Mouse (Mus musculus): ENCODE measurements around the gene Rnf6. TPM values are rescaled to one million over a fixed set of nuclear protein-coding genes. Genes with fewer than 3 reads are reported as not detected.
"Not testable (repeated sequence)": the region's sequence is repeated elsewhere in the genome, so short reads cannot be mapped to it uniquely, and the experiment has no call there.

Rnf6 gene
- polyA plus RNA-seq, 1 experiment from 2014 or later, result 24.7 TPM

GRCm38 (mm10) chr5:146188712-146189111 is 32.6 kb downstream of the Rnf6 start:
- WGBS, result 79% methylated on average over 7 of the region's 7 CpGs
- Histone ChIP-seq H3K4me3 (ENCODE audit: low read depth, low read length) (no peak overlapping the region), H3K4me1 (ENCODE audit: control insufficient read depth, insufficient read depth, low read length) (no peaks in the 10 kb centered on the region), H3K4me2 (ENCODE audit: low read depth, low read length) (no peak overlapping the region), H3K9ac (replicated peaks; ENCODE audit: low read depth, low read length) (no peak overlapping the region), H3K9me3 (ENCODE audit: control insufficient read depth, low read length) (no peaks in the 10 kb centered on the region), H3K36me3 (ENCODE audit: control insufficient read depth, insufficient read depth, low read length) (no peaks in the 10 kb centered on the region), H3K27ac (ENCODE audit: low read depth, low read length) (no peak overlapping the region), H3K27me3 (ENCODE audit: control insufficient read depth, insufficient read depth, low read length) (no peaks in the 10 kb centered on the region)
- ATAC-seq (ENCODE audit: low read depth), result no peak

- no peak overlapping the region for H3K4me3 ChIP-seq (ENCODE audit: low read depth, low read length)
- H3K9ac ChIP-seq (replicated peaks; ENCODE audit: low read depth, low read length), result no peak overlapping the region
- no peaks in the 10 kb centered on the region for H3K4me1 ChIP-seq (ENCODE audit: control insufficient read depth, insufficient read depth, low read length)
- 84% methylated on average over 1 of the region's 1 CpGs for WGBS
- no peaks in the 10 kb centered on the region for H3K9me3 ChIP-seq (ENCODE audit: control insufficient read depth, low read length)
- H3K36me3 ChIP-seq (ENCODE audit: control insufficient read depth, insufficient read depth, low read length), result no peaks in the 10 kb centered on the region
- H3K27me3 ChIP-seq (ENCODE audit: control insufficient read depth, insufficient read depth, low read length), result no peaks in the 10 kb centered on the region
- ATAC-seq (ENCODE audit: low read depth), result no peak
- no peak overlapping the region for H3K27ac ChIP-seq (ENCODE audit: low read depth, low read length)
- no peak overlapping the region for H3K4me2 ChIP-seq (ENCODE audit: low read depth, low read length)
These were observed 33.2 kb downstream of the Rnf6 start for GRCm38 (mm10) chr5:146188144-146188543.

- ATAC-seq (ENCODE audit: low read depth); H3K27ac ChIP-seq (ENCODE audit: low read depth, low read length); H3K4me3 ChIP-seq (ENCODE audit: low read depth, low read length); H3K4me1 ChIP-seq (ENCODE audit: control insufficient read depth, insufficient read depth, low read length); H3K36me3 ChIP-seq (ENCODE audit: control insufficient read depth, insufficient read depth, low read length); H3K4me2 ChIP-seq (ENCODE audit: low read depth, low read length); H3K9me3 ChIP-seq (ENCODE audit: control insufficient read depth, low read length); H3K27me3 ChIP-seq (ENCODE audit: control insufficient read depth, insufficient read depth, low read length); H3K9ac ChIP-seq (replicated peaks; ENCODE audit: low read depth, low read length): not testable (repeated sequence)
- WGBS, result 29% methylated on average over 5 of the region's 5 CpGs
These were observed 33.9 kb downstream of the Rnf6 start for GRCm38 (mm10) chr5:146187441-146187840.

- H3K4me2 ChIP-seq (ENCODE audit: low read depth, low read length); H3K9me3 ChIP-seq (ENCODE audit: control insufficient read depth, low read length); ATAC-seq (ENCODE audit: low read depth); H3K27ac ChIP-seq (ENCODE audit: low read depth, low read length); H3K9ac ChIP-seq (replicated peaks; ENCODE audit: low read depth, low read length); H3K36me3 ChIP-seq (ENCODE audit: control insufficient read depth, insufficient read depth, low read length); H3K4me1 ChIP-seq (ENCODE audit: control insufficient read depth, insufficient read depth, low read length); H3K27me3 ChIP-seq (ENCODE audit: control insufficient read depth, insufficient read depth, low read length); H3K4me3 ChIP-seq (ENCODE audit: low read depth, low read length): not testable (repeated sequence)
- WGBS, result 76% methylated on average over 4 of the region's 4 CpGs
These were observed 36.2 kb downstream of the Rnf6 start, which contains the start of gene 1700001J03Rik for GRCm38 (mm10) chr5:146185204-146185603. Gene 1700001J03Rik, minus strand, starts transcription at chr5:146185304.

GRCm38 (mm10) chr5:146172744-146173143 is 48.6 kb downstream of the Rnf6 start:
- not testable (repeated sequence) for H3K9me3 ChIP-seq (ENCODE audit: control insufficient read depth, low read length); H3K4me3 ChIP-seq (ENCODE audit: low read depth, low read length); H3K4me2 ChIP-seq (ENCODE audit: low read depth, low read length); H3K4me1 ChIP-seq (ENCODE audit: control insufficient read depth, insufficient read depth, low read length); H3K36me3 ChIP-seq (ENCODE audit: control insufficient read depth, insufficient read depth, low read length); H3K27ac ChIP-seq (ENCODE audit: low read depth, low read length); H3K27me3 ChIP-seq (ENCODE audit: control insufficient read depth, insufficient read depth, low read length); ATAC-seq (ENCODE audit: low read depth); H3K9ac ChIP-seq (replicated peaks; ENCODE audit: low read depth, low read length)
- WGBS, result 73% methylated on average over 4 of the region's 4 CpGs

- H3K9ac ChIP-seq (replicated peaks; ENCODE audit: low read depth, low read length); H3K9me3 ChIP-seq (ENCODE audit: control insufficient read depth, low read length); H3K36me3 ChIP-seq (ENCODE audit: control insufficient read depth, insufficient read depth, low read length); H3K4me3 ChIP-seq (ENCODE audit: low read depth, low read length); H3K4me1 ChIP-seq (ENCODE audit: control insufficient read depth, insufficient read depth, low read length); H3K4me2 ChIP-seq (ENCODE audit: low read depth, low read length); H3K27me3 ChIP-seq (ENCODE audit: control insufficient read depth, insufficient read depth, low read length); H3K27ac ChIP-seq (ENCODE audit: low read depth, low read length); ATAC-seq (ENCODE audit: low read depth): not testable (repeated sequence)
- WGBS, result 78% methylated on average over 2 of the region's 2 CpGs
These were observed 50.7 kb downstream of the Rnf6 start, which contains the start of gene Gm6309 for GRCm38 (mm10) chr5:146170621-146171020. Gene Gm6309, minus strand, starts transcription at chr5:146170721.

- H3K4me3 ChIP-seq (ENCODE audit: low read depth, low read length); H3K27ac ChIP-seq (ENCODE audit: low read depth, low read length); H3K9ac ChIP-seq (replicated peaks; ENCODE audit: low read depth, low read length); ATAC-seq (ENCODE audit: low read depth); H3K4me2 ChIP-seq (ENCODE audit: low read depth, low read length); H3K36me3 ChIP-seq (ENCODE audit: control insufficient read depth, insufficient read depth, low read length); H3K27me3 ChIP-seq (ENCODE audit: control insufficient read depth, insufficient read depth, low read length); H3K4me1 ChIP-seq (ENCODE audit: control insufficient read depth, insufficient read depth, low read length); H3K9me3 ChIP-seq (ENCODE audit: control insufficient read depth, low read length): not testable (repeated sequence)
- WGBS, result 96% methylated on average over 3 of the region's 3 CpGs
These were observed 60.9 kb downstream of the Rnf6 start, which contains the start of gene Gm5565 for GRCm38 (mm10) chr5:146160439-146160838. Gene Gm5565, minus strand, starts transcription at chr5:146160539.

Other genes starting within 250 kb of the Rnf6 start
- not detected in 2 replicates for gene Cyp3a25, start 211.9 kb downstream of the Rnf6 start, polyA plus RNA-seq (2014; fragmentation: Nextera tagmentation; extraction: Ambion mirVana)
- not detected in 2 replicates for gene Cyp3a59, start 142.3 kb downstream of the Rnf6 start, polyA plus RNA-seq (2014; fragmentation: Nextera tagmentation; extraction: Ambion mirVana)
- gene Gm5565, start 61.0 kb downstream of the Rnf6 start, polyA plus RNA-seq (2014; fragmentation: Nextera tagmentation; extraction: Ambion mirVana), result not detected in 2 replicates
- not detected in 2 replicates for gene Gm6309, start 50.8 kb downstream of the Rnf6 start, polyA plus RNA-seq (2014; fragmentation: Nextera tagmentation; extraction: Ambion mirVana)
- not detected in 2 replicates for gene 1700001J03Rik, start 36.3 kb downstream of the Rnf6 start, polyA plus RNA-seq (2014; fragmentation: Nextera tagmentation; extraction: Ambion mirVana)
- gene Cdk8, start 9.7 kb upstream of the Rnf6 start, polyA plus RNA-seq (2014; fragmentation: Nextera tagmentation; extraction: Ambion mirVana), result 26.1 and 30.9 TPM in 2 replicates
- 9.7 and 13.5 TPM in 2 replicates for gene Wasf3, start 163.4 kb upstream of the Rnf6 start, polyA plus RNA-seq (2014; fragmentation: Nextera tagmentation; extraction: Ambion mirVana)